Mouse (Mus musculus) lung, postnatal 10 days (tissue): ENCODE measurements around the gene Sept8.

Source experiments
- DNase-seq: peaks from one replicate; pipeline ENCODE4 v3.0.0; 2021

Sept8 gene

DNA sequence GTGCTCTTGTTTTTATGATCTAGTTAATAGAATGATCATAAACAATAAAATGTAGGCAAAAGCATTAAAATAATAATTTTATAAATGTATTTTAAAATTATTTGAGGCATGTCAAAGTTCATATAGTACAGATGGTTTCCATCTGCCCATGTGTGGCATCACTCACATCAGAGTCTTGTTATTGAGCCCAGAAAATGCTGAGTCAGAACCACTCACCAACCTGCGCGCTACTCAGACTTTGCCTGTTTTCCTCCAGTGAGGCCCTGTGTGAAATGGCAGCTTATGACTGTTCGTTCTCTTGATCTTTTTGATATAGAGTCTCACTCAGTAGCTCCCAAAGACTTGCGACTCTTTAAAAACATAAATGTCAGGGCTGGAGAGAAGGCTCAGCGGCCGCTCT is 66.5 kb downstream of the Sept8 start:
- no peak for DNase-seq

- DNase-seq: no peak
Observed at GRCm38 (mm10) chr11:53588279-53588678, 69.2 kb downstream of the Sept8 start.

DNA sequence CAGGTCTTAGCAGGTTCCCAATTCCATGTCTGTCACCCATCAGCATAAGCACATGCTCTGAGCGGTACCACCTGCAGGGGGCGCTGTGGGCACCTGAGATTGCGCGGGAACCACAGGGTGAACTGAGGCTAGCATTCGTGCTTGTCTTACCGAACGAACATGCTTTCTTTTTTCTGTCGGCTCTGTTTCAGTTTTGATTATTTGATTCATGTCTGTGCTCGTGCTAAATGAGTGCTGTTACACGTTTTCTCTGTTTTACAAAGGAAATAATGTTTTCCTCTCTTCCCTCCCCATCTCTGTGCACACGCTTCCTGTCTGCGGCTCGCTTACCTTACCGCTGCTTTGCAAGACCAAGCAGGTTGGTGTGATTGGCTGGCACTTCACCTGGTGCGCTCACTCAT is 71.3 kb downstream of the Sept8 start:
- DNase-seq: peak; percentile 44

DNA sequence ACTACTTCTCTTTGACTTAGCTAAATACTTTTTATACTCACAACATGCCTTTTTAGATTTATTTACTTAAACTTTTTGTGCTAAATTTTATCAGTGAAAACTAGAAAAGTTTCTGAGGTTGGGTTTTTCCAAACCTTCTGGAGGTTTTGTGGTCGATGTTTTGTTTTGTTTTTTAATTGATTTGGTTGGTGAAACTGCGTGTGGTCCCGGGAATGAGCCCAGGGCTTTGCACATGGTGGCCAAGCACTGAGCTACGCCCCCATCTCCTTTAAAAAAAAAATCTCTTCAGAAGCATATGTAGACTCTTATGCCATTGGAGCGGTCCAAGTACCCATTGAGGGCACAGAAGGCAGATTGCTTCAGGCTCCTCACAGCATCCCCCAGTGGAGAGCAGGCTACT is 72.1 kb downstream of the Sept8 start:
- no peak for DNase-seq
